Mouse (Mus musculus) forebrain, embryonic 16.5 days (tissue): ENCODE results near the gene Pate1. TPM values are rescaled to one million over a fixed set of nuclear protein-coding genes. Genes with fewer than 3 reads are reported as not detected.

Experiments
- ATAC-seq: fragments of 200-750 bp; cut with Nextera tagmentation; 2 replicates; pipeline ENCODE4 v1.8.0; 2017; ENCODE audit warnings: mild to moderate bottlenecking, moderate library complexity
- H3K27ac ChIP-seq: fragments of 300-500 bp; sonication (generic); 2 replicates; pipeline ENCODE4 v1.5.1; 2014; ENCODE audit warnings: low read length, control low read depth
- H3K27me3 ChIP-seq: fragments of 300-500 bp; sonication (generic); replicated peaks from 2 replicates; pipeline ENCODE4 v1.6.1; 2014; ENCODE audit warnings: low read length; ENCODE audit not compliant: control insufficient read depth, insufficient read depth
- H3K36me3 ChIP-seq: fragments of 300-500 bp; sonication (generic); 2 replicates; pipeline ENCODE4 v1.6.1; 2014; ENCODE audit not compliant: control insufficient read depth, insufficient read depth
- H3K4me1 ChIP-seq: fragments of 300-500 bp; sonication (generic); replicated peaks from 2 replicates; pipeline ENCODE4 v1.6.1; 2014; ENCODE audit warnings: low read length; ENCODE audit not compliant: control insufficient read depth, insufficient read depth
- H3K4me2 ChIP-seq: fragments of 300-500 bp; sonication (generic); 2 replicates; pipeline ENCODE4 v1.6.1; 2014; ENCODE audit warnings: mild to moderate bottlenecking, low read length, control low read depth
- H3K4me3 ChIP-seq: fragments of 300-500 bp; sonication (generic); replicated peaks from 2 replicates; pipeline ENCODE4 v1.5.1; 2014; ENCODE audit warnings: mild to moderate bottlenecking, low read length, control low read depth
- H3K9ac ChIP-seq: fragments of 300-500 bp; sonication (generic); replicated peaks from 2 replicates; pipeline ENCODE4 v1.6.1; 2014; ENCODE audit warnings: low read depth, low read length, control low read depth
- H3K9me3 ChIP-seq: fragments of 300-500 bp; sonication (generic); 2 replicates; pipeline ENCODE4 v1.6.1; 2016; ENCODE audit warnings: low read length; ENCODE audit not compliant: control insufficient read depth
- WGBS: fragments of 180-500 bp; shearing (Covaris S2); extraction: QIAGEN DNeasy Blood & Tissue Kit; methylation state at CpG from one replicate; pipeline ENCODE4 v1.1.7; 2014; 5-methylcytosine and 5-hydroxymethylcytosine counted together
- polyA plus RNA-seq: library from polyadenylated mRNA; unstranded; fragments of >200 nt; fragmentation: Nextera tagmentation; extraction: Ambion mirVana; gene quantifications from 2 replicates; pipeline ENCODE4 v1.2.1, GENCODE M21; 2015

The Pate1 gene
- polyA plus RNA-seq: not detected in 2 replicates

GRCm38 (mm10) chr9:35687013-35687412 is at the start of gene Pate1:
Gene Pate1, minus strand, starts transcription at chr9:35687390.
- ATAC-seq: no peak
- Histone ChIP-seq H3K9me3 (no peaks in the 10 kb centered on the region), H3K36me3 (no peaks in the 10 kb centered on the region), H3K27me3 (no peaks in the 10 kb centered on the region), H3K9ac (no peak within 1 kb of the TSS), H3K4me1 (no peaks in the 10 kb centered on the region), H3K4me2 (no peak within 1 kb of the TSS), H3K4me3 (no peak within 1 kb of the TSS), H3K27ac (no peak within 1 kb of the TSS)
- 76% methylated on average over 1 of the region's 1 CpGs for WGBS

- Histone ChIP-seq H3K4me3 (no peak overlapping the region), H3K9me3 (no peaks in the 10 kb centered on the region)
- no peak for ATAC-seq
These were observed 20.1 kb upstream of the Pate1 start for GRCm38 (mm10) chr9:35707265-35707664.

GRCm38 (mm10) chr9:35691924-35692323 is 4.7 kb upstream of the Pate1 start:
- no peak for ATAC-seq
- Histone ChIP-seq H3K27ac (no peak overlapping the region), H3K4me2 (no peak overlapping the region), H3K9me3 (0 out of 2 replicates have a peak, but pooled peaks cover 2% of the 10 kb centered on the region), H3K4me1 (no peaks in the 10 kb centered on the region), H3K27me3 (no peaks in the 10 kb centered on the region), H3K36me3 (no peaks in the 10 kb centered on the region), H3K9ac (no peak overlapping the region), H3K4me3 (no peak overlapping the region)

More at GRCm38 (mm10) chr9:35707265-35707664, 20.1 kb upstream of the Pate1 start:
- Histone ChIP-seq H3K36me3 (no peaks in the 10 kb centered on the region), H3K9ac (no peak overlapping the region), H3K27ac (no peak overlapping the region), H3K27me3 (no peaks in the 10 kb centered on the region), H3K4me1 (no peaks in the 10 kb centered on the region), H3K4me2 (no peak overlapping the region)

GRCm38 (mm10) chr9:35673557-35673956 is 13.6 kb downstream of the Pate1 start:
- Histone ChIP-seq H3K27ac (no peak overlapping the region), H3K4me1 (no peaks in the 10 kb centered on the region), H3K9me3 (no peaks in the 10 kb centered on the region), H3K9ac (no peak overlapping the region), H3K27me3 (no peaks in the 10 kb centered on the region), H3K4me3 (no peak overlapping the region), H3K4me2 (no peak overlapping the region), H3K36me3 (no peaks in the 10 kb centered on the region)
- WGBS: 89% methylated on average over 2 of the region's 2 CpGs
- ATAC-seq: no peak

GRCm38 (mm10) chr9:35648102-35648501 is 39.1 kb downstream of the Pate1 start, which contains the start of gene Pate3:
Gene Pate3, minus strand, starts transcription at chr9:35648202.
- H3K9me3 ChIP-seq: no peaks in the 10 kb centered on the region
- no peaks in the 10 kb centered on the region for H3K36me3 ChIP-seq
- no peak for ATAC-seq
- no peak within 1 kb of the TSS for H3K27ac ChIP-seq
- no peak within 1 kb of the TSS for H3K9ac ChIP-seq
- no peaks in the 10 kb centered on the region for H3K4me1 ChIP-seq
- 68% methylated on average over 1 of the region's 1 CpGs for WGBS
- H3K4me3 ChIP-seq: no peak within 1 kb of the TSS
- H3K27me3 ChIP-seq: no peaks in the 10 kb centered on the region
- no peak within 1 kb of the TSS for H3K4me2 ChIP-seq

Other genes with a start within 250 kb of the Pate1 start
- gene Gm1113, start 169.1 kb downstream of the Pate1 start, polyA plus RNA-seq: not detected in 2 replicates
- 19.4 and 21.6 TPM in 2 replicates for gene Ddx25, start 128.9 kb downstream of the Pate1 start, polyA plus RNA-seq
- gene Pus3, start 128.8 kb downstream of the Pate1 start, polyA plus RNA-seq: 15.7 and 20.6 TPM in 2 replicates
- 1.3 and 2.3 TPM in 2 replicates for gene Pate2, start 117.1 kb downstream of the Pate1 start, polyA plus RNA-seq
- gene Hyls1, start 117.0 kb downstream of the Pate1 start, polyA plus RNA-seq: 25.1 and 26.3 TPM in 2 replicates
- not detected in 2 replicates for gene Pate4, start 75.4 kb downstream of the Pate1 start, polyA plus RNA-seq
- not detected in 2 replicates for gene Pate3, start 39.2 kb downstream of the Pate1 start, polyA plus RNA-seq
- gene Gm17677, start 53.7 kb upstream of the Pate1 start, polyA plus RNA-seq: not detected in 2 replicates
- not detected in 2 replicates for gene Gm17727, start 90.7 kb upstream of the Pate1 start, polyA plus RNA-seq
- gene Gm27235, start 102.7 kb upstream of the Pate1 start, polyA plus RNA-seq: not detected in 2 replicates
- not detected in 2 replicates for gene D730048I06Rik, start 102.7 kb upstream of the Pate1 start, polyA plus RNA-seq
- gene 9230110F15Rik, start 156.8 kb upstream of the Pate1 start, polyA plus RNA-seq: not detected in 2 replicates
- not detected in 2 replicates for gene 9230113P08Rik, start 221.0 kb upstream of the Pate1 start, polyA plus RNA-seq